Mouse (Mus musculus): ENCODE measurements around the gene Gm21972.

Gene Gm21972

DNA sequence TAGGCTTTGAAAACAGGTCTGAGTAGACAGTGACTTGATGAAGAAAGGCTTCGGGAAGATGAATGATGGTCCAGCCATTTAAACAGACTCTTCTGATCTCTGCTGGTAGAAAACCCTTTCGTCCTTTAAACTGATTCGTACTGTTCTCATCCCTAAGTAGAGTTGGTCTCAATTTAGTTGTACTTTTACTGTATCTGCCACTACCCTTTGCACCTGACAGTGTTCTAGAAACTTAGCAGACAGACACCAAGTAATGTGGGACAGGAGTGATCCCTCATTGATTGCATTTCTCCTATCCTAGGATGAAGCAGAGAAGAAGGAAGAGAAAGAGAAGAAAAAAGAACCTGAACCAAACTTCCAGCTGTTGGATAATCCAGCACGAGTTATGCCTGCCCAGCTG is at the start of gene Gm21972:
Gene Gm21972 (plus strand): TSS at position 301 of the 400 bp plus-strand sequence.
- DNase-seq (ENCODE audit: low read depth in 2 of 2, low spot score in 2 of 2): no peak

DNA sequence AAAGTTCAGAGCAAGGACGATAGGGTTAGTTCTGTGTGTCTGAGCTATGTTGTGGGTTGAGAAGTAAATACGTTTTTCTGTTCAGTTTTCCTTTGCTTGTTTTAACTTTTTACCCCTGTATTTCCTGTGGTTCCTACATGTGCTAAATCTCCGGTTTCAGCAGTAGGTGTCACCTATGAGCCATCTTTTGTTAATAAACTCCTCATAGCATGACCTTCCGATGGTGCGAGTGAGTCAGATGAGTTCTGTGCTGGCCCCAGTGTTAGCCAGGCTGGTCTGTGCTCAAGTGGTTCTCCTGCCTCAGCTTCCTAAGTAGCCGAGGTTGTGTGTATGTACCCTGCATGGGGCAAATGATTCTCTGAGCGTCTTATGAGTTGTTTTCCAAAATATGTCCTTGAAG is 39.0 kb upstream of the Gm21972 start:
- no peak for DNase-seq (ENCODE audit: low read depth in 2 of 2, low spot score in 2 of 2)

DNA sequence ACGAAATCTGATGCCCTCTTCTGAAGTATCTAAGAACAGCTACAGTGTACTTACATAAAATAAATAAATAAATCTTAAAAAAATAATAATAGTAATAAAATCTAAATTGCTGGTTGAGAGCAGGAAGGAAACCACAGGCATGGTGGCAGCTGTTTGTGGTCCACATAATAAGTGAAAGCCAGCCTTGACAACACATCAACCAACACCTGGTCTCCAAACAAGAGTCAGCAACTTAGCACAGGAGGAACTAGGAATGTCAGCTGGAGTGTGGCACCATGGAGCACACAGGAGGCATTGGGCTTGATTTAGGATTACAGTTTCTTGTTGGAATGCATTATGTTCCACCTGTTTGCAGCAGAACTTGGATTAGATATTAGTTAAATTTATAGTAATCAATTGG is 28.4 kb upstream of the Gm21972 start:
- DNase-seq (ENCODE audit: low read depth in 2 of 2, low spot score in 2 of 2): no peak

DNA sequence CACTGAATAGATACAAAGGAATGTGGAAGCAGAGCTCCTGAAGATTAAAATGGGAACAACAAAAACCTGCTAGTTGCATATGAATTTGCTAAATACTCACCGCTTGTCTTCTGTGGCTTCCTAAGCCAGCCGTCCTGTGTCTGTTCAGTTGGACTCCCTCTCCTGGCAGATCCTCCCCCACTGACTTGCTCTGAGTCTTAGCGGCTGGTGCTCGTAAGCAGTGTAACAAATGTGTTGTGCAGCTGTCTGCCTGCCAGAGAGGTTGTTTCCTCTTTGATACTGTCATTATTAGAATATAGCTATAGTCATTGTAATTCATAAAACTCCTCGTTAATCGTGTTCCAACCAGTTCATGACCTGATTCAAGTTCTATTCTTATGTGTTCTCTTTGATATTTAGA is 21.7 kb upstream of the Gm21972 start, which contains the start of gene Htr2b:
Gene Htr2b (minus strand): TSS at position 192 of the 400 bp plus-strand sequence.
- no peak for DNase-seq (ENCODE audit: low read depth in 2 of 2, low spot score in 2 of 2)

DNA sequence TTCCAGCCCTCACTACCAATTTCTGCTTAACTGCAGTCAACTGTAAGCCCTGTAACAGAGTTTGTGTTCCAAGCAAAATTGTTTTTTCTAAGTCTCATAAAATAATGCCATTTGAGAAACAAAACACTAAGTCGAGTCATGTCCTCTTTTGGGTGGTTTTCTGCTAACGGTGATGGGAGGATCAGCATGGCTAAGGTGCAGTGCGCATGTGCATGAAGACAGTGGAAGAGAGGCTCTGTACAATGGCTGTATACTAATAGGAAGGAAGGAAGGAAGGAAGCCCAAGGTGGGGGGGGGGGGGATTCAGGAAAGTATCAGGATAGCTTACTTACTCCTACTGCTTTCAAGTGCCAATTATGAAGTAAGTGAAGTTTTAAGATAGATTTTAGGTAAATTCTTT is 19.3 kb upstream of the Gm21972 start:
- DNase-seq (ENCODE audit: low read depth in 2 of 2, low spot score in 2 of 2): no peak

DNA sequence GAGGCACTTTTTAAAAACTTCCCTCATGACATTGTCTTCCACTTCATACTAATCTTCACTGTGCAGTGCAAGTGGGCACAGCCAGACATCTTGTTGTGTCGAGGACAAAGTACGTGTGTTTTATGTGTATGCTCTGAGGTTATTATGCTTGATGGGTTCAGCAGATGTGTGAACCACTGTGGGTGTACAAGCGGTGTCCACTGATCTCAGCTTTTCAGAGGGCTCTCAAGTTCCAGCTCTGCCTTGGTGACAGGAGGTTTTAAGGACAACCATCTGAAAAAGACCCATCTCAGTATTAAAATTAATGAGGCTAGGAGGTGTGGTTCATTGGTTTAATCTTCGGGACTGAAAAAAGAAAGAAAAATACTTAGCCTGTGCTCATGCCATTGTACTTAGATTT is 13.9 kb upstream of the Gm21972 start:
- DNase-seq (ENCODE audit: low read depth in 2 of 2, low spot score in 2 of 2): no peak

DNA sequence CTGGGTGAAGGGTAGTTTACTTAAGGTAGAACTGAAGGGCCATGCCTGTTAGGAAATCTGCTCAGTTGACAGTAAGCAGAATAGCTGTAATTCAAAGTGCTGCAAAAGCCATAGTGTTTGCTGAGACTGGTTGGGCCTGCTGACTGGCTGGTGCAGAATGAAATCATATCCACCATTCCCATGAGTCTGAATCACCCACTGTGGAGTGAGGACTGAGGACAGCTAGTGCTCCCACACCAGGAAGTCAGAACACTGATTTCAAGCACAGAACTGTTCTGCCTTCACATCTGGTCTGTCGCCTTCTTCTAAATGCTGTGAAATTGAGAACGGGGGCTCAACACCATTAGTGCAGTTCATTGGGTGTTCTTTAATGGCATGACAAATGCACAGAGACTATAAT is 7.4 kb upstream of the Gm21972 start:
- no peak for DNase-seq (ENCODE audit: low read depth in 2 of 2, low spot score in 2 of 2)

DNA sequence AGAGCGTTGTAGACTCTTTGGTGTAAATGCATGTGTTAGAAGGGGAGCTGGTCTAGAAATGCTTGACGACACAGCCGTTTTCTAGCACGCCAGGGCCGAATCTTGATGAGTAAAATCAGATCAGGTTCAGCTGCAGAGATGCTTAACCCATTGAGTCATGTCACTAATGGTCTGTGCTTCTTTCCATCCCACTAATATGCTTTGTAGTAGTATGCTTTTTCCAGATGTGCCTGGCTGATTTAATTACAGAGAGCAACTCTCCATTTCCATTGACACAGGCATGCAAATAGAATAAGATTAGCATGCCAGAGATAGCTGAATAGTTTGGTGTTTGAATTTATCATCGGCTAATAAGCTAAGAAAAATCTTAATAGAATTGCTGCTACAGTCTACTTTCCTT is 1.9 kb downstream of the Gm21972 start:
- DNase-seq (ENCODE audit: low read depth in 2 of 2, low spot score in 2 of 2): no peak

DNA sequence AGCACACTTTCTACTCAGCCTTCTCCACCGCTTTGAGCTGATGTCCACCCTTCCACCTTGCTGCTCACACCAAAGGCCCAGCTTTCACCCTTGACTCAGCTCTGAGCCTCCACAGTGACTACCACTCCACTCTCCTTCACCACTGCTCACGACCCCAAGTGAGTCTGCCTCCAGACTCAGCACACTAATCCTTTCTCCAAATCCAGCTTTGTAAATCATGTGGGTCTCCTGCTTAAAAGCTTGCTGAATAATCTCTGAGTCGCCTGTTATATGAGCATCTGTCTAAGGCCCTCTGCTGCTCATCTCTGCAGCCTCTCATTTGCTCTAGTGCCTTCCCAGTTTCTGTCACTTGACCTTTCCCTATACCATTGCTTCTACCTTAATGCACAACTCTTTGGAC is 7.6 kb downstream of the Gm21972 start:
- no peak for DNase-seq (ENCODE audit: low read depth in 2 of 2, low spot score in 2 of 2)

DNA sequence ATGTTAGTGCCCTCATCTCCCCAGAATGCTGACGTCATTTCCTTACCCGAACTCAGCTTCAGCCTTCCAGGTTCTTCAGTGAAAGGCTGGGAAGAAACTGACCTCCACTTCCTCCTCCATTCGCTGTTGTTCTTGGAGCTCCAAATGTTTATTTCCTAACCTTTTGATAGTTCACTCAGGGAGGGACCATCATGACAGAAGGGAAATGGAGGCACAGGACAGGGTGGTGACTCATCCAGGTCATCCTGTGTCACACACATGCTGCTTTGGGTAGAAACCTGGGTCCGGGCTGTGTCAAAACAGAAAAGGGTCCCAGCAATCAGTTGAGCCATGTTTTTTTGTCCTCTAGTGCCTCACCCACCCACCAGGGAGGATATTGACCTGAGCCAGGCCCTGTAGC is 9.7 kb downstream of the Gm21972 start:
- DNase-seq (ENCODE audit: low read depth in 2 of 2, low spot score in 2 of 2): no peak

DNA sequence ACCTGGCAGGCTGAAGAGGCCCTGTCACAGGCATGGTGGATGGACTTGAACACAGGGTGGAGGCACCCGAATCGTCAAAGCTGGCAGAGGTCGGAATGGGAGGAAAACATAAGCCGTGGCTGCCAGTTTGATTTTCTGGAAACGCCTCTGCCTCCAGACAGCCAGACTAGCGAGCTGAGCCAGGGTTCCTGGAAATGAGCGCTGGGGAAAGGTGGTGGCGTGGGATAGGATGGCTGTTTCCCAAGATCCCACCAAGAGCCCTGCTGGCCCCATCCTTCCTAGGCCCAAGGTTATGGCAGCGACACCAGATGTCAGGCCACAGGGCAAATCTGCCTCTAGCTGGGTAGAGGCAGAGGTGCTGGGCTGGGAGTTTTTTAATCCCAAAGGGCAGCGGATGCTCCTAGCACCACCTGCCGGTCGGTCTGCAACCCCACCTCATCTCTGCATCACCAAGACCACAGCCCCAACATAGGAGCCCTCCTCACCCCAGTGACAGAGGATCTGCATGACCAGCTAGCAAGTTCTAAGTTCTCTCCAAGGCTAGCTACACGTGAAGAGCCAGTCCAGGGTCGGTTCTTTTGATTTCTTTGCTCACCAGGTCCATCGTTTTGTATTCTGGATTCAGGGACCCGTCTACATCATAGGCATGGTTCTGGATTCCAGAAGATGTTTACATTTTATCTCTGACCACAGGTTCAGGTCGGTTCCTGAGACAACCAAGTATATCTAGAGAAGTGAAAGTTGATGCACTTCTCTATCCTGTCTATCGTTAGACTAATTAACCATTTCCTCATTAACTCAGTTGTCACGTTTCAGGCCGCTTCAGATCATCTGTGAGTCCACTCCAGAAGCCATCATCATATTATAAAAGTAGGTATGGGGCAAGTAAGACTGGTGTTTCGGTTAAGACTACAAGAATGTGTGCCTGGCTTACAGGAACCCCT is 10.8 kb downstream of the Gm21972 start:
- no peak for DNase-seq (ENCODE audit: low read depth in 2 of 2, low spot score in 2 of 2)

DNA sequence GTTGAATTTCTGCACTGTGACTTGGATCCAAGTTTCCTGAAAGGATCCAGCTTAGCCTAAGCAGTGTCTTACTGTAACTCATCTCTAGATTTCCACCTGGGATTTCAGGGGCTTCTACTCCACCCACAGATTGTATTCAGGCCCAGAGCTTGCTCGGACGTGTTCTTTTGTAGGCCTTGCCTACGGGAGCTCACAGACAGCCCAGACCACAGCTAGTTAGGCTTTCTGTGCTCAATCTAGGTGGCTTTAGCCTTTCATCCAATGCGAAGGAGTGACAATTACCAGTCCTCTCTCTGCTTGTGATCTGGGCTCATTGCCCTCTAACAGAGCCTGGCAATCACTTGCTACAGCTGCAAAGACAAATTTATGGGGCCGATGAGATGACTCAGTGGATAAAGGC is 12.9 kb downstream of the Gm21972 start:
- DNase-seq (ENCODE audit: low read depth in 2 of 2, low spot score in 2 of 2): no peak

DNA sequence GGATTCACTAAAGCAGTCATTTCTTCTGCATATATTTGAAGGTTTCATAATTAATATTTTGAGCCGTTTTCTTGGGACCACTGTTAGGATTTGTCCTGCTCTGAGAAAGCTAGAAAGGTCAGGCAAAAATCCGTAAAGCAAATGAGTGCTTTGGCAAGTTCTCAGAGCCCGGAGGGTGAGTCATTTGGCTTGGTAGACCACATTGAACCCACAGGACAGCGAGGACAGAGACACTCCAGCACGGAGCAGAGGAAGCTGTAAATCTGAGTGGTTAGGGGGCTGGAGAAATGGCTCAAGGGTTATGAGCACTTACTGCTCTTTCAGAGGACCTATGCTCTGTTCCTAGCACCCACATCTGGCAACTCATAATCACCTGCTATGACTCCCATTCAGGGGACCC is 14.1 kb downstream of the Gm21972 start:
- DNase-seq (ENCODE audit: low read depth in 2 of 2, low spot score in 2 of 2): no peak

DNA sequence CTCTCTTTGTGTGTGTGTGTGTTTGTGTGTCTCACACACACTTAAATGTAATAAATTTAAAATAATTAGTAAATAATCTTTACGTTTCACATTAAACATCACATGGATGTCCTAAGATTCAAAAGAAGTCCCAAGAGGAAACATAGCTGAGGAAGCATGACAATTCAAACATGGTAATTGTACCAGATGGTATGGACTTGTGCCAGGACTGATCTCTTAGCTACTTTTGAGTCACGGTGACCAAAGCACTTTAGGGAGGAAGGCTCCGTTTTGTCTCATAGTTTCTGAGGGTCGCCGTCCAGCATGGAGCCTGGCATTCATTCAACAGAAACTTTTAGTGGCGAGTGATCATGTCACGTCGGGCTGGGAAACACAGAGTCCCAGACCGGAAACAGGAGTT is 14.7 kb downstream of the Gm21972 start:
- no peak for DNase-seq (ENCODE audit: low read depth in 2 of 2, low spot score in 2 of 2)

DNA sequence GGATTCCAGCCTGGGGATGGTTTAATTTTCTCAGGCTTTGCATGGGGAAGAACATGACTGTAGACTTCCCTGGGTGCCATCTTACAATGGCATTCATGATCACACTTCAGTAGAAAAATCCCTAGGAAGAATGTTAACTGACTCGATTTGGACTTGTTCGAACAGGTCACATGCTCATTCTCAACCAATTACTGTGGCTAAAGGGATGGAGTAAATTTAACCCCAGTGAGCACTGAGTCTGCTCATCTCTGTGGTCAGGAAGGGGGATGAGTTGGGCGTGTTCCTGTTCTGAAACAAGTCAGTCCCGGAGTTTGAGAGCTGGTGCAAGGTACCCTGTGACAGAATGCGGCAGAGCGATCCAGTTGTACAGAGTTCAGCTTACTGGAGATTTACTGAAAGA is 17.5 kb downstream of the Gm21972 start:
- no peak for DNase-seq (ENCODE audit: low read depth in 2 of 2, low spot score in 2 of 2)

DNA sequence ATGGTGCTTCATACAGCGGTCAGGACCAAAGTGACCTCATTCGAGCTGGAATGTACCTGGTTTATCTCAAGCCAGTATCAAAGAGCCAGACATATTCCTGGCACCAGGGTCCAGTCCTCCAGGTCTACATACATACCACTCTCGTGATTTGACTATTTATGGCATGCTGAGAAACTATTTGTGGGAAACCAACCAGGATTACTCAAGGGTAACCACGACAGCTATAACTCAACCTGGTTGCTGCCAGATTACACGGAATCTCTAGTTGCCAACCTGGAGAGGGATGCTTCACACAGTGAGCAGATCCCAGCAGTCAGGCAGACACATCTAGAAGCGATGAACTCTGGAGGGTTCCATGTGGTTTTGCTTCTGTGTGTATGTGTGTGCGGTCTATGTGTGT is 17.9 kb downstream of the Gm21972 start:
- no peak for DNase-seq (ENCODE audit: low read depth in 2 of 2, low spot score in 2 of 2)

DNA sequence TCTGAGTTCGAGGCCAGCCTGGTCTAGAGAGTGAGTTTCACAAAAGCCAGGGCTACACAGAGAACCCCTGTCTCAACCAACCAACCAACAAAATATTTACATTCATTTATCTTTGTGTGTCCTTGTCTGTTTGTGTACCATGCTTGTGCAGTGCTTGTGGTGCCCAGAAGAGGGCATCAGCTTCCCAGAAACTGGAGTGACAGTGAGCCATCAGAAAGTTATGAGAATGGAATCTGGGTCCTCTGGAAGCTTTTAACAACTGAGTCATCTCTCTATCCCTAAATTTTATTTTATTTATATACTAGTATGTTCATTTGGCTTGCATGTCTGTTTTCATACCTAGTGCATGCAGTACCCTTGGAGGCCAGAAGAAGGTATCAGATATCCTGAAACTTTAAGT is 19.2 kb downstream of the Gm21972 start:
- no peak for DNase-seq (ENCODE audit: low read depth in 2 of 2, low spot score in 2 of 2)

DNA sequence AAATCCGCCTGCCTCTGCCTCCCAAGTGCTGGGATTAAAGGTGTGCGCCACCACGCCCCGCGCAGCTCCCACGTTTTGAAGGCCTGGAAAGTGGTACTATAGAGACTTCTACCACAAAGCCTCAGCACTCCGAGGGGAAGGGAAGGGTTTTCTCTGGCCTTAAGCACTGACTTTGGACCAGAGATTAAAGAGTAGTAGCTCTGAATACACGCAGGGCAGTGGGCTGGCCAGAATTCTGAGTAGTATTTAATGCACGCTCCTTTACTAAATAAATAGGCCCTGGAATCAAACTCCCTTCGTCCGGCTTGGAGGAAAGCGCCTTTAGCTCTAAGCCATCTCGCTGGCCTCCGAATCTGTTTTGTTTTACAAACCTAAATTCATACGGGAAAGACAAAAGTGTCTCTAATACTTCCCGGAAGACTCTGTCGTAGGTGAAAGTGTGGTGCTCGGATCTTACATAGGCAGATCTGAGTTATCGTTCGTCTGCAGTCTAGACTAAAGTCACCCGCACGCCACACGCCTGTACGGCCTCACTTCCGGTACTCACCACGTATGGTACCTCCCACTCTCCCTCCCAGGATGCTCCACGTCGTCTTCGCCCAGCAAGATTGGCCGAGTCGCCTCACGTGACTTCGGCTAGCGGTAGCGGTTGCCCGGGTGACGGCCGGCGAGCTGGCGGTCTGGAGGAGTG is 20.8 kb downstream of the Gm21972 start, which contains the start of gene Armc9:
Gene Armc9 (plus strand): TSS at position 648 of the 691 bp plus-strand sequence.
- DNase-seq (ENCODE audit: low read depth in 2 of 2, low spot score in 2 of 2): peak; percentile 93 to 94

DNA sequence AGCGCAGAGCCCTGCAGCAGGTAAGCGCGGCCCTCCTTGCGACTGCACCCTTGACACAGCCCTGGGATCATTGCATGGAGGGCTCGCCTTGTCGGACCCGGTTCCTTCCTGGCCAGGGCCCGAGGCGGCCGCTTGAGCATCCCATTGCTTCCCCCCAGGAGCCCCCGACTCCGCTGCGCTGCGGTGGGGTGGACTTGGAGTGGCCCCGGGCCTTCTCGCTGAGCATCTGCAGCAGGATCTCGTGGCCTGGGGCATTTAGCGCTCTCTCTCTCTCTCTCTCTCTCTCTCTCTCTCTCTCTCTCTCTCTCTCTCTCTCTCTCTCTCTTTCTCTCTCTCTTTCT is 21.4 kb downstream of the Gm21972 start:
- no peak for DNase-seq (ENCODE audit: low read depth in 2 of 2, low spot score in 2 of 2)

DNA sequence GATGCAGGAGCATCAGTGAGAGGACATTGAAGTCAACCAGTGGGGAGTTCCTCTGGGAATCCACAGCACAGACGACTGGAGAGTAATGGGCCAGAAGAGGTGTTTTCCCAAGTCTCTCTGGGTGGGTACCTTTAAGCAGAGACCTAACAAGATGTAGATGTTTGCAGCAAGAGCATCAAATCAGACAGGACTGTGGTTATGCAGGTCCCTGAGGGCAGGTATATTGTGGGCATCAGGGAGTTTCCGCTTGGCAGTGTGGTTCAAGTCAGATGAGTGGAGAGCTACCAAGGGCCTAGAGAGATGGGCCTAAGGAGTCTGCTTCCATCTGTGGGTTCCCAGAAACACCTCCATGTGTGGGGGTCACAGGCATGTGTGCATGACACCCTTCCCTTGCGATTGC is 22.6 kb downstream of the Gm21972 start:
- DNase-seq (ENCODE audit: low read depth in 2 of 2, low spot score in 2 of 2): no peak

DNA sequence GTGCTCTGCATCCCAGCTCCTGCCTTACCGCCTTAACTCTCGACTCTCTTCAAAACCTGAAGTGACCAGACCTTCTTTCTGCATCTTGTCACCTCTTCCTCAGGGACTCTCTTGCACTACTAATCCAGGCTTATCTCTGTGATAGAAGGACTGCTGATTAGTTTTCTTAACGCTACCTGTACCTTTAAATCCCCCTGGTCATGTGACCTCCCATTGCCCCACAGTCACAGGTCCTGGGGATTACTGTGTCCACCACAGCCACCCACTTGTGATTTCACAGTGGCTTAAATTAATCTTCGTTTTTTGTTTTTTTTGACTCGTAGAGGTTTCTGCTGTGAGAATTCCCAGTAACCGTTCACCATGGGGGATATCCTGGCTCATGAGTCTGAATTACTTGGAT is 23.2 kb downstream of the Gm21972 start:
- DNase-seq (ENCODE audit: low read depth in 2 of 2, low spot score in 2 of 2): no peak

DNA sequence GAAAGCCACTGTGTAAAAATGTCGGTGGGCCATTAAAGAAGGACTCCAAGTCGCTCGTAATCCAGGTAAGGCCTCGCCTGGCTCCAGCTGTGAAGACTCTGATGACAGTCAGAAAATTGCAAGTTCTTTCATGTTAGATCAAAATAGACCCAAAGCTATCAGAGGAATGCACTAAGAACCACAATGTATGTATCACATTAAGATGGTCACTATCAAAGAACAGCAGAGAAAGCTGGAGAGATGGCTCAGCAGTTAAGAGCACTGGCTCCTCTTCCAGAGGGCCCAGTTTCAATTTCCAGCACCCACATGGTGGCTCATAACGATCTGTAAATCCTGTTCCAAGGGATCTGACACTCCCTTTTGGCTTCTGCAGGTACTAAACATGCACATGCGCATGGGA is 26.6 kb downstream of the Gm21972 start:
- DNase-seq (ENCODE audit: low read depth in 2 of 2, low spot score in 2 of 2): no peak

All from CD8-positive naive resting alpha-beta T cell, adult 2 months (primary cell).